Mouse (Mus musculus) lung, postnatal 36 days (tissue): Measurements from ENCODE around the gene Ptges3l.
"Not testable (repeated sequence)": the region's sequence is repeated elsewhere in the genome, so short reads cannot be mapped to it uniquely, and the experiment has no call there.

Experiments
- DNase-seq: peaks from one replicate; pipeline ENCODE4 v3.0.0; 2022; ENCODE audit warnings: mixed read lengths

Ptges3l gene

DNA sequence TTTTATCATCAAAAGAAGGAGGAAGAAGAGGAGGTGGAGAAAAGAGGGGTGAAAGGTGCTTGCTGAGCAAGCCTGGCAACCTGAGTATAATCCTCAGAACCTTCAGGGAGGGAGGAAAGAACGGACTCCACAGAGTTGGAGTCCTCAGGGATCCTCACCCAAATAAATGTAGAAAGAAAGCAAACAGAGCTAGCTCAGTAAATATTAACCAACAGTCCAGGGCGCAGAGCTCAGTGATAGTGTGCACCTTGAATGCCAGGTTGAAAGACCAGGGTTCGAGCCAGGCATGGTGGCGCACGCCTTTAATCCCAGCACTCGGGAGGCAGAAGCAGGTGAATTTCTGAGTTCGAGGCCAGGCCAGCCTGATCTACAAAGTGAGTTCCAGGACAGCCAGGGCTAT lies 30.5 kb upstream of the Ptges3l start:
- DNase-seq, result no peak

GRCm38 (mm10) chr11:101454702-101455101 lies 29.6 kb upstream of the Ptges3l start:
- DNase-seq, result no peak

DNA sequence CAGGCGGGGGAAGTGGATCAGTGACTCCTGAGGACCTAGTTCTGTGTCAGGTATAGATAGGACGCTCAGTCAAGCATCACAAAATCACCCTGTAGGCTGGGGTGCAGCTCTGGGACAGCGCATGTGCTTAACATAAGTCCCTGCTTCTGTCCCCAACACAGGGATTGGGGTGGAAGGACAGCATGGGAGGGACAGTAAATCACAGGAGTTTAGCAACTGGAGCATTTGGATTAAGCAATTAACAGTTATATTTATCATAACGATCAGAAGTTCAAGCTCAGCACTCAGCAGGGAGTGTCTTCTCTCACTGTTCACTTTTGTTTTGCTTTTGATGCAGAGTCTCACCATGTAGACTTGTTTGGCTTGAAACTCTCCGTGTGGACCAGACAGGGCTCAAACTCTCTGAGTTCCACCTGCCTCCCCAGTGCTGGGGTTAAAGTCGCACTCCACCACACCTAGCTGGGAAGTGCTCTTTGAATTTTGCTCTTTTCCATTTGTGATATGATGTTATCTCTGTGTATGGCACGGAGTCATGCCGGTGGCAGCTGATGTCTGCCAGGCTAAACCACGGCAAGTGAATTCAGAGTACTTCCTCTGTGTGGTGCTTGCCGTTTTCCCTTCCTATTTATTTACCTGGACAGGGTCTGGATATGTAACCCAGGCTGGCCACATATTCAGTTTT lies 27.1 kb upstream of the Ptges3l start:
- DNase-seq, result no peak

DNA sequence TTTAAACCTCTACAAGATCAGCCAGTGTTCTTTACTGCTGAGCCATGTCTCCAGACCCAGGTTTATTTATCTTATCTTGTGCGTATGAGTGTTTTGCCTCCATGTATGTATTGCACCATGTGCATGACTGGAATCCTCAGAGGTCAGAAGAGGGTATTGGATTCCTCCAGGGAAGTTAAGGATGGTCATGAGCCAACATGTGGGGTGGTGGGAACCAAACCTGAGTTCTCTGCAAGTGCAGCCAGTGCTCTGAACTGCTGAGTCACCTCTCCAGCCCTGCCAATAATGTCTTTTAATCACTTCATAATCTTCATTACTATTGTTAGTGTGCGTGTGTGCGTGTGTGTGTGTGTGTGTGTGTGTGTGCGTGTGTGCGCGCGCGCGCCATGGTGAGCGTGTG lies 26.4 kb upstream of the Ptges3l start:
- DNase-seq, result no peak

DNA sequence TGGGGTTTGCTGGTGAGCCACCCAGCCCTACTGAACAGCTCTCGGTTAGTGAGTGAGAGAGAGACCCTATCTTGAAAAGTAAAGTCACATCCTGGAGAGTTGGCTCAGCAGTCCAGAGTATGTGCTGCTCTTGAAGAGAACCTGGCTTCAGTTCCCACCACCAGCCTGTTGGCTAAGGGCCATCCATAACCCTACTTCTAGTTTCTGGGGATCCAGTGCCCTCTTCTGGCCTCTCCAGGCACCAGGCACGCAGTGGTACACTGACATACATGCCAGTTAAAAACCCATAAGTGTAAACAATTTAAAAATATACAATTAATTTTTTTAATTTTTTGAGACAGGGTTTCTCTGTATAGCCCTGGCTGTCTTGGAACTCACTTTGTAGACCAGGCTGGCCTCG lies 25.3 kb upstream of the Ptges3l start:
- DNase-seq, result peak; percentile 54

DNA sequence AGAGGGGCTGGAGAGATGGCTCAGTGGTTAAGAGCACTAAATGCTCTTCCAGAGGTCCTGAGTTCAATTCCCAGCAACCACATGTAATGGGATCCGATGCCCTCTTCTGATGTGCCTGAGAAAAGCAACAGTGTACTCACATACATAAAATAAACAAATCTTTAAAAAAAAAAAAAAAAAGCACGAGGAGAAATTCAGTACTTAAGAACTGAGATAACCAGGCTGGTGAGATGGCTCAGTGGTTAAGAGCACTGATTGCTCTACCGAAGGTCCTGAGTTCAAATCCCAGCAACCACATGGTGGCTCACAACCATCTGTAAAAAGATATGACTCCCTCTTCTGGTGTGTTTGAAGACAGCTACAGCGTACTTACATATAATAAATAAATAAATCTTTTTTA lies 24.5 kb upstream of the Ptges3l start:
- DNase-seq, result not testable (repeated sequence)

DNA sequence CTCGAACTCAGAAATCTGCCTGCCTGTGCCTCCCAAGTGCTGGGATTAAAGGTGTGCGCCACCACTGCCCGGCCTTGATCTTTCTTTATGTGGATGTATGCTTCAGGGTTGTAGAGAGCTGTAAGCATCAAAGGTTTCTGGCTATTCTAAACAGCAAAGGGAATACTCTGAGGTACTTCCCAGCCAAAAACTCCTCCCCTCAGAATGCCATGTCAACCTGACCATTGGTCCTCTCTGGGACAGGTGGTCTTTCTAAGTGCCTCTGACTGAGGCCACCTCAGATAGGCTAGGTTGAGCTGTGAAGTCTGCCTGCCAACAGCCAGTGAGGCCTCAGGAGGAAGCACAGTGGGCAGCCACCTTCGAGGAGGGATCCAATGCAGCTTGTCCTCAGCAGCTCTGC lies 23.8 kb upstream of the Ptges3l start:
- peak; percentile 21 for DNase-seq

- DNase-seq, result peak; percentile 97
These were observed 23.2 kb upstream of the Ptges3l start, which contains the start of gene Ifi35 for GRCm38 (mm10) chr11:101448274-101448746. Gene Ifi35 (plus strand): TSS chr11:101448407.

DNA sequence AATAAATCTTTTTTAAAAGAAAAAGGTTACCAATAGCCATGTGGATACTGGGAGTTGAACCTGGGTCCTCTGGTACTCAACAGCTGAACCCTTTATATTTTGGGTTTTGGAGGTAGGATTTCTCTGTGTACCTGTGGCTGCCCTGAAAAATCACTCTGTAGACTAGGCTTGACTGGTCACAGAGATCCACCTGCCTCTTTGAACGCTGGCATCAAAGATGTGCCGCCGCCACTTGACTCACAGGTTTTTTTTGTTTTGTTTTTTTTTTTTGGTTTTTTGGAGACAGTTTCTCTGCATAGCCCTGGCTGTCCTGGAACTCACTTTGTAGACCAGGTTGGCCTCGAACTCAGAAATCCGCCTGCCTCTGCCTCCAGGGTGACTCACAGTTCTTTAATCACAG lies 22.7 kb upstream of the Ptges3l start:
- DNase-seq, result no peak

DNA sequence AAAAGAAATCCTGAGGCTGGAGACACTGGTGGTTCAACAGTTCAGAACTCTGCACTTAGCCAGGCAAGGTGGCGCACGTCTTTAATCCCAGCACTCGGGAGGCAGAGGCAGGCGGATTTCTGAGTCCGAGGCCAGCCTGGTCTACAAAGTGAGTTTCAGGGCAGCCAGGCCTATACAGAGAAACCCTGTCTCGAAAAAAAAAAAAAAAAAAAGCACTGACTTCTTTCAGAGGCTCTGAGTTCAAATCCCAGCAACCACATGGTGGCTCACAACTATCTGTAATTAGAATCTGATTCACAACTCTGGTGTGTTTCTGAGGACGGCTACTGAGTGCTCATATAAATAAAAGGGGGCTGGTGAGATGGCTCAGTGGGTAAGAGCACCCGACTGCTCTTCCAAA lies 21.7 kb upstream of the Ptges3l start:
- DNase-seq, result not testable (repeated sequence)

DNA sequence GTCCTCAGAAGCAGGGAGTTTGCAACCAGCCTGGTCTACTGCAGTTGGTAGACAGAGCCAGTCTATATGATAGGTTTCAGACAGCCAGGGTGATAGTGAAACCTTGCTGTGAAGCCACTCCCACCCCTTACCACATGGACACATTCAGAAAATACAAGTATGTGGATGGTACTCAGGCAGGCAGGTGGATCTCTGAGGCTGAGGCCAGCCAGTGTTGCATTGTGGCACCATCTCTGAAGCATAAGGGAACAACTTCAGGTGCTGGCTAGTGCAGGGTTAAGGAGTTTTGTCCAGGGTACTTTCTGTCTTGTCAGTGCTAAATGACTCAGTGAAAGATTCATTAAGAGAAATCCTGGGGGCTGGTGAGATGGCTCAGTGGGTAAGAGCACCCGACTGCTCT lies 21.2 kb upstream of the Ptges3l start:
- DNase-seq, result no peak

DNA sequence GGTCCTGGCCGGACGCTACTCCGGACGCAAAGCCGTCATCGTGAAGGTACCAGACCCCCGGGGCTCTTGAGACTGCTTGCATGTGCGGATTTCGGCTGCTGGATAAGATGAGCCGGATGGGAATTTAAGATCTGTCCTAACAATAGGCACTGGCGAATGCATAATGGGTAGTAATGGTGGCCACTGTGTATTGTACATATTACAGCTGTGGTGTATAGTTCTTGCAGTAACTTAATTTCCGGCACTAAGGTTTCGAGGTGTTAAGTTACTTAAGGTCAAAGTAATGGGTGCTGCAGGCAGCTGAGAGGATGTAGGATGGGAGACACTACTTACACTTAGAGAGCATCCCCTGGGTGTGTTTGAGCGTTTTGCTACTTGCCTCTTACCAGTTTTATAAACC lies 17.6 kb upstream of the Ptges3l start:
- DNase-seq, result no peak

DNA sequence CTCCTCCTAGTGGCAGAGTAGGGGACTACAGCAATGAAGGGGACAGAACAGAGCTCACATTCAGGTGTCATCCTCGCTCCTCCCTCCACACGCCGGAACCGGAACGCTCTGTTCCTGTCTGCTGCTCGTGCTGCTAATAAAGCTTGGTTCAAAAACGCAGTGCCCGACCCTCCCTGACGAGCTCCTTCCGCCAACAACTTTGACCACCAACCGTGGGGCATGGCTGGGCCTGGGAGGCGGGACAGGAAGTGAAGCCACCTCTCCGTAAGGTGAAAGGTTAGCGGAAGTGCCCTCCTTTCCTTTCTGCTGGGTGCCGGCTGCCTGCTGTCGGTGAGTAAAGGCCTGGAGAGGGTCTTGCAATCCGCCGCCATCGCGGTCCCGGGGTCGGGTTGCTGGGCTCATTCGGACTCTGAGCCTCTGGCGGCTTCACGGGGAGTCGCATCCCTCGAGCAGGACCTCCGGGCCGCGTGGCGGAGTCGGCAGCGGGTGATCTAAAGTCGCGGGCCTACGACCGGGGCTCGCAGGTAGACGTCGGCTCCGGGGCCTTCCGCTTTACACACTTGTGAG lies 17.1 kb upstream of the Ptges3l start, which contains the start of gene Rpl27:
Rpl27 (plus strand) TSS at position 172 of the 567 bp plus-strand sequence.
- peak; percentile 98 for DNase-seq

DNA sequence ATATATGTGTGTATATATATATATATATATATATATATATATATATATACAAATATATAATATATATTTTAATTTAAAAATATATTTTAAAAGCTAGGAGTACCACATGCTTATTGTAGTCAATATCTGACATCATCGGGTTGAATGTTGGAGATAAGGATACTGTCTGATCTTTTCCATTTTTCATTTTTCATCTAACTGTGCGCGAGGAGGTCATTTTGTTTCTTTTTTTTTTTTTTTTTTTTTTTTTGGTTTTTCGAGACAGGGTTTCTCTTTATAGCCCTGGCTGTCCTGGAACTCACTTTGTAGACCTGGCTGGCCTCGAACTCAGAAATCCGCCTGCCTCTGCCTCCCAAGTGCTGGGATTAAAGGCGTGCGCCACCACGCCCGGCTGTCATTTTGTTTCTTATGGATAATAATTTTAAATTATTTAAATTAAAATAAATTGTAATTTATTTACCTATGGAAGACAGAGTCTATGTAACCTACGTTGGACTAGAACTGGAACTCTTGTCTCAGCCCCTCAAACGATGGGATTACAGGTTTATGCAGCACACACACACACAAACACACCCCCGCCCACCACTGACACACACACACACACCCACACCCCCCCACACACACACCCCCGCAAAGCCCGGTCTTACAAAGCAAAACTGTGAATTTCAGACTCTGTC lies 16.5 kb upstream of the Ptges3l start:
- DNase-seq, result not testable (repeated sequence)

DNA sequence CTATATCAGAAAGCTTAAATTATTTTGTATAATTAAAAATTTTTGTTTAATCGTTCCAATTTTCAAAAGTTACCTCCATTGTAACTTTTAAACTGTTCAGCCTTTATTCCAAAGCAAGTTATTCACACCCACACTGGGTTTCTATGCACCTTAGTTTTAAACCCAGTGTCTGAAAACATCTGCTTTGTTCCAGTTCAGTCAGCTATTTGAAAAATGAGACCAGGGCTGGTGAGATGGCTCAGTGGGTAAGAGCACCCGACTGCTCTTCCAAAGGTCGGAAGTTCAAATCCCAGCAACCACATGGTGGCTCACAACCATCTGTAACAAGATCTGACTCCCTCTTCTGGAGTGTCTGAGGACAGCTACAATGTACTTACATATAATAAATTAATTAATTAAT lies 12.9 kb upstream of the Ptges3l start:
- DNase-seq, result not testable (repeated sequence)

- no peak for DNase-seq
These were observed 11.8 kb upstream of the Ptges3l start for GRCm38 (mm10) chr11:101436916-101437315.

- DNase-seq, result no peak
These were observed 10.7 kb upstream of the Ptges3l start for GRCm38 (mm10) chr11:101435831-101436230.

- DNase-seq, result no peak
These were observed 8.3 kb upstream of the Ptges3l start for GRCm38 (mm10) chr11:101433396-101433795.

- no peak for DNase-seq
These were observed 6.2 kb upstream of the Ptges3l start for GRCm38 (mm10) chr11:101431327-101431726.

GRCm38 (mm10) chr11:101426165-101426564 lies 1.0 kb upstream of the Ptges3l start:
- no peak for DNase-seq

DNA sequence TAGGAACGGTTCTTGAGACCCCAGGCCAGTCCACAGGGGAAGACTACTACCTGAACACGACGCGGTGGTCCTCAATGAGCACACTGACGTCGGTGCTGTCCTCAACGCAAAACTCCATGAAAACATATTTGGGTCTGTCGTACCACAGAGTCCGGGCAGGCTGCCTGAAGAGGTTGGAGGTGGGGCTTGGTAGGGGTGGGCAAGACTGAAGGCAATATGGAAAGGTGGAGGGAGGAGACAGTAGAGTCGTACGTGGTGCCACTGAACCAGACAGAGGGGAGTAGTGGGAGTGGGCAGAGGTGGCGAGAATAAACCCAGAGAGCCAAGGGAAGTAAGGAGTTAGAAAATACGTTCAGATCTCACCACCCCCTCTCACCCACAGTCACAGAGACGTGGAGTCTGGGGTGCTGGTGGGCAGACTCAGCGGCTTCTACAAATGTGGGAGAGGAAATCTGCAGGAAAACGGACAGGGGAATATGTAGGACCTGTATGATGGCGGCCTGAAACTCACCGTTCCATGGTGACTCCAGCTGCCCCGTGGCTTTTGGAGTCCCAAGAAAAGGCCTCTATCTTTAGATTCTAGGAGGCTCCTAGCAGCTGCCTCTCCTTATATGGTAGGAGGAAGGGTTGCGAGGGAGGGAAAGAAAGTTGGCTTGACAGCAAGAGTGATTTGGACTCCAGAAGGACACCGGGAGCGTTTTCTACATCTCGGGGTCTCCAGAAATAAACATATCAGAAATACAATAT lies 855 bp downstream of the Ptges3l start, which contains the start of gene Gm27029:
Gm27029 (minus strand) TSS at position 692 of the 747 bp plus-strand sequence.
- DNase-seq, result peak; percentile 23

DNA sequence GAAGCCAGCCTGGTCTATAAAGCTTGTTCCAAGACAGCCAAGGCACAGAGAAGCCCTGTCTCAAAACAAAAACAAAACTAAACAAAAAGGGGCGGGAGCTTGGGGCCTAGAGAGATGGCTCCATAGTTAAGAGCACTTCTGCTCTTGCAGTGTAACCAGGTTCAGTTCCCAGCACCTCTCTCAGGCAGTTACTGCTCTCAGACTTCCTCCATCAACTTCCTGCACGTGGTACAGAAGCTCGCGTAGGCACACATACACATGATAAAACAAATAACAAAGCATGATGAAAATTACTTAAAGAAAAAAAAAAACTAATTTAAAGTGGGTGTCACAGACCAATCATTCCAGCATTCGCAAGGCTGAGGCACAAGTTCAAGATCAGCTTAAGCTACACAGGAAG lies 5.0 kb downstream of the Ptges3l start:
- no peak for DNase-seq

GRCm38 (mm10) chr11:101419610-101420009 lies 5.5 kb downstream of the Ptges3l start:
- peak; percentile 43 for DNase-seq
